Mouse (Mus musculus): ENCODE results near the gene Hoxa11. TPM values are rescaled to one million over a fixed set of nuclear protein-coding genes. Genes with fewer than 3 reads are reported as not detected.

The Hoxa11 gene
- polyA plus RNA-seq, 1 experiment = not detected

DNA sequence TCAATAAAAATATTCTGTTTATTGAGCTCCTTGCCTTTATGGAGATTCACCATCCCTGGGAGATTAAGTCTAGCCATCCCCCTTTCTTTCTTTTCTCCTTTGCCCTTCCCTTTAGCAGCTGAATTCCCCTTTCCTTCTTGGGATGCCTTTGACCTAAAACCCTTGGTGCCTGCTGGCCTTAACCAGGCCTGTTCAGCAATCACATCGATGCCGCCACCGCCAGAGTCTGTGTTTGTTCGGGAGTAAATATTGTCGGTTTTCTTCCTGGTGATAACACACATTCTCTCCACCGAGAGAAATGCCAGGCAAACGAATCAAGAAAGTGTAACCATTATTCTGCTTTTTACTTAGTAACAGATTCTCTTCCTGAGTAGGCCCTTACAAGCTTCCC, 7.5 kb downstream of the Hoxa11 start:
- H3K4me3 ChIP-seq (ENCODE audit: control insufficient read depth, insufficient read depth, low read length) = no peak overlapping the region
- no peaks in the 10 kb centered on the region for H3K36me3 ChIP-seq (ENCODE audit: control insufficient read depth, insufficient read depth, low read length)

DNA sequence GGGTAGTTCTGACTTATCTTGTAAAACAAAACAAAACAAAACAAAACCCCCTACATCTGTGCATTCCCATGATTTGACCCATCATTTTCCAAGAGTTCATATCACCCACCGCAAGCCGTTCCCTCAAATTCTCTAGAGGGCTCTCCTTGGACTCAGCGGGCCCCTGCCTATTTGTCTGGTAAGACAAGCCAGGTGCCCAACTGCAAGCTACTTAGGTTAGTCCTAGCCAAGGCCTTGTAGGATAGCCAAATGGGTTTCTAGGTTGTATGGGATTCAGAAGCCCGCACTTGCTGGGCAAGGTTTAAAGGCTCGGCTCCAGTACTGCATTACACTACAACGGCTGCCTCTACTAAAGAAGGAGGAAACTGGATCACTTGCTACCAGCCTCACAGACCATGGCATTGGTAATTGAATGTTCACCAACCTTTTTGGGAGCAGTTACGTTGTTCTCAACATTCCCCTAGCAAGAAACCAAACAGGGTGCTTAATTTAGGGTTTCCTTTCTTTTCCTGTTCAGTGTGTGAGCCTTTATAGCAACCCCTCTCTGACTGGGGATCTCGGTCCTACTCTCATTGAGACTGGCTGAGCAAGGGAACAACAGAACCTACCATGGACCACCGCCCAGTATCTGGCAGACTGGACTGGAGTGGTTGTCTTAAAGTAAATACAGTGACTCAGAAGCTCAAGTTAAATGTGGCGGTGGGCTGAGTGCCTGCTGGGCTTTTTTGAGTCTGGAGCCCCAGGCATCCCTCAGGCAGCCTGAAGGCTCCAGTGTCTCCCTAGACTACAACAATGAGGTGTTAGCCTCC, 8.1 kb downstream of the Hoxa11 start:
- Histone ChIP-seq H3K4me3 (ENCODE audit: control insufficient read depth, insufficient read depth, low read length) (no peak overlapping the region), H3K36me3 (ENCODE audit: control insufficient read depth, insufficient read depth, low read length) (no peaks in the 10 kb centered on the region), H3K27me3 (ENCODE audit: control insufficient read depth, insufficient read depth, low read length) (peaks cover 50% of the 10 kb centered on the region), H3K27ac (ENCODE audit: control insufficient read depth, insufficient read depth, low read length) (no peak overlapping the region), H3K4me1 (replicated peaks; ENCODE audit: control insufficient read depth, insufficient read depth, low read length) (peaks cover 5% of the 10 kb centered on the region; the same call in 1 of the 2 replicates)
- TF ChIP-seq CTCF (IDR thresholded peaks at IDR 0.05; ENCODE audit: borderline replicate concordance, control insufficient read depth, extremely low read depth, insufficient read depth, low read length, poor library complexity) (no peak), POLR2A (IDR thresholded peaks at IDR 0.05; ENCODE audit: control insufficient read depth, extremely low read depth, insufficient read depth, low read length, poor library complexity) (no peak)
- DNase-seq = no peak
- 86% methylated on average over 10 of the region's 10 CpGs for WGBS

More for the DNA sequence above, 7.5 kb downstream of the Hoxa11 start:
- no peak for DNase-seq
- H3K4me1 ChIP-seq (replicated peaks; ENCODE audit: control insufficient read depth, insufficient read depth, low read length) = peaks cover 5% of the 10 kb centered on the region; the same call in 1 of the 2 replicates
- no peak overlapping the region for H3K27ac ChIP-seq (ENCODE audit: control insufficient read depth, insufficient read depth, low read length)
- TF ChIP-seq CTCF (IDR thresholded peaks at IDR 0.05; ENCODE audit: borderline replicate concordance, control insufficient read depth, extremely low read depth, insufficient read depth, low read length, poor library complexity) = no peak
- no peak for TF ChIP-seq POLR2A (IDR thresholded peaks at IDR 0.05; ENCODE audit: control insufficient read depth, extremely low read depth, insufficient read depth, low read length, poor library complexity)
- peaks cover 49% of the 10 kb centered on the region for H3K27me3 ChIP-seq (ENCODE audit: control insufficient read depth, insufficient read depth, low read length)
- 57% methylated on average over 7 of the region's 7 CpGs for WGBS

DNA sequence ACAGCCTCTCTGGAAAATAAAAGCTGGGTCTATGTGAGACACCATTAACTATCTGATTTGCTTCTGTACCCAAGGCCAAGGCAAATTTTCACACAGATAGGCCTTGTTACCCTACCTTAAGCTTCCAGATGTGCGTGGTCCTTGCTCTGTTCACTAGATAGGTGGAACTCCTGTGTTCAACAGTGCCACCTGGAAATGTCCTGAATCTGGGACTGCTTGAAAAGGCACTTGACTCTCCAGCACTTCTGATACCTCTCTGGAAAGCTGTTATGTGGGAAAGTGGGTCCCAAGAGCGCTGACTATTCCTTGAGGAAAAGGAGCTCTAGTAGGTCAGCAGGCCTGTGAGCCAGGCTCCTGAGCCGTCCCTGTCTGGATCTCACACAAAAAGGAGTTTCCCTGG, 8.8 kb downstream of the Hoxa11 start:
- Histone ChIP-seq H3K27me3 (ENCODE audit: control insufficient read depth, insufficient read depth, low read length) (peaks cover 57% of the 10 kb centered on the region), H3K36me3 (ENCODE audit: control insufficient read depth, insufficient read depth, low read length) (no peaks in the 10 kb centered on the region), H3K4me3 (ENCODE audit: control insufficient read depth, insufficient read depth, low read length) (no peak overlapping the region), H3K4me1 (replicated peaks; ENCODE audit: control insufficient read depth, insufficient read depth, low read length) (peaks cover 5% of the 10 kb centered on the region; the same call in 1 of the 2 replicates), H3K27ac (ENCODE audit: control insufficient read depth, insufficient read depth, low read length) (no peak overlapping the region)
- TF ChIP-seq POLR2A (IDR thresholded peaks at IDR 0.05; ENCODE audit: control insufficient read depth, extremely low read depth, insufficient read depth, low read length, poor library complexity) (no peak), CTCF (IDR thresholded peaks at IDR 0.05; ENCODE audit: borderline replicate concordance, control insufficient read depth, extremely low read depth, insufficient read depth, low read length, poor library complexity) (no peak)
- no peak for DNase-seq
- WGBS = 90% methylated on average over 3 of the region's 3 CpGs

DNA sequence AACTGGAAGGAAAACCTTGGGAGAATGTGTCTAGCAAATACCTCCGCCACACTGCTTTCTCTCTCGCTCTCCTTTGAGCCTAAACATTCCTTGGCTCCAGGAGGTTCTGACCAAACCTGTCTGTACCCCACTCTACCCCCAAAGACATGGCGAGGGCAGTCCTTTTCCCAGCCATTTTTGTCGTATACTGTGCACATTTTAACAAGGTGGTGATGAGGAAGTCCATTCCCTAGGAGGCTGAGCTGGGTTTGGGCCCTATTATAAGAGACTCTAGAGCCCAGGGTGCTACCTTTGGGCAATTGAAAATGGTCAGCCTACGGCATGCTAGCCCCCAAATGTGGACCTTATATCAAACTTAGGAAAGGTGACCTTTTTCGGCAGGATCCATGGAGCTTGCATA, 9.7 kb downstream of the Hoxa11 start:
- no peak for DNase-seq
- Histone ChIP-seq H3K4me1 (replicated peaks; ENCODE audit: control insufficient read depth, insufficient read depth, low read length) (peaks cover 5% of the 10 kb centered on the region; the same call in 1 of the 2 replicates), H3K27me3 (ENCODE audit: control insufficient read depth, insufficient read depth, low read length) (peaks cover 48% of the 10 kb centered on the region), H3K27ac (ENCODE audit: control insufficient read depth, insufficient read depth, low read length) (no peak overlapping the region), H3K4me3 (ENCODE audit: control insufficient read depth, insufficient read depth, low read length) (no peak overlapping the region), H3K36me3 (ENCODE audit: control insufficient read depth, insufficient read depth, low read length) (no peaks in the 10 kb centered on the region)
- no peak for TF ChIP-seq CTCF (IDR thresholded peaks at IDR 0.05; ENCODE audit: borderline replicate concordance, control insufficient read depth, extremely low read depth, insufficient read depth, low read length, poor library complexity)
- no peak for TF ChIP-seq POLR2A (IDR thresholded peaks at IDR 0.05; ENCODE audit: control insufficient read depth, extremely low read depth, insufficient read depth, low read length, poor library complexity)
- 83% methylated on average over 6 of the region's 6 CpGs for WGBS

DNA sequence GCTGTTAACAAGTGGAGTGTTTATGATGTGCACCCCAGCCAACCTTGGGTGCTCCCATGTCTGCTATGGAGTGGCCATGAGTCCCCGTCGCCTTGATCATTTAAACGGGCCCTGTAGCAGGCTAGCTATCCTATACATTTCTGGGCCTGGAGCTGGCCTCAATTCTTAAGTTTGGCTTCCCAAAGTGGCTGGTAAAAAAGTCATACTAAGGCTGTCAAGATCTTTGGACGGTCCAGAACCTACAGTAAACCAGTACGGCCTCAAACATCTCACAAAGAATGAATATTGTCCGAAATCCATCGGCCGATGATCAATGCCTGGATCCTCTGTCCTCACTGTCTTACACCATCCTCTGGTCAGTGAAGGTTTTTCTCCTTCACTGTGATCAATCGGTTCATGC, 10.3 kb downstream of the Hoxa11 start:
- Histone ChIP-seq H3K27ac (ENCODE audit: control insufficient read depth, insufficient read depth, low read length) (no peak overlapping the region), H3K27me3 (ENCODE audit: control insufficient read depth, insufficient read depth, low read length) (peaks cover 47% of the 10 kb centered on the region), H3K4me3 (ENCODE audit: control insufficient read depth, insufficient read depth, low read length) (no peak overlapping the region), H3K36me3 (ENCODE audit: control insufficient read depth, insufficient read depth, low read length) (no peaks in the 10 kb centered on the region), H3K4me1 (replicated peaks; ENCODE audit: control insufficient read depth, insufficient read depth, low read length) (peaks cover 5% of the 10 kb centered on the region; the same call in 1 of the 2 replicates)
- DNase-seq = no peak
- TF ChIP-seq CTCF (IDR thresholded peaks at IDR 0.05; ENCODE audit: borderline replicate concordance, control insufficient read depth, extremely low read depth, insufficient read depth, low read length, poor library complexity) (no peak), POLR2A (IDR thresholded peaks at IDR 0.05; ENCODE audit: control insufficient read depth, extremely low read depth, insufficient read depth, low read length, poor library complexity) (no peak)
- 89% methylated on average over 9 of the region's 9 CpGs for WGBS

DNA sequence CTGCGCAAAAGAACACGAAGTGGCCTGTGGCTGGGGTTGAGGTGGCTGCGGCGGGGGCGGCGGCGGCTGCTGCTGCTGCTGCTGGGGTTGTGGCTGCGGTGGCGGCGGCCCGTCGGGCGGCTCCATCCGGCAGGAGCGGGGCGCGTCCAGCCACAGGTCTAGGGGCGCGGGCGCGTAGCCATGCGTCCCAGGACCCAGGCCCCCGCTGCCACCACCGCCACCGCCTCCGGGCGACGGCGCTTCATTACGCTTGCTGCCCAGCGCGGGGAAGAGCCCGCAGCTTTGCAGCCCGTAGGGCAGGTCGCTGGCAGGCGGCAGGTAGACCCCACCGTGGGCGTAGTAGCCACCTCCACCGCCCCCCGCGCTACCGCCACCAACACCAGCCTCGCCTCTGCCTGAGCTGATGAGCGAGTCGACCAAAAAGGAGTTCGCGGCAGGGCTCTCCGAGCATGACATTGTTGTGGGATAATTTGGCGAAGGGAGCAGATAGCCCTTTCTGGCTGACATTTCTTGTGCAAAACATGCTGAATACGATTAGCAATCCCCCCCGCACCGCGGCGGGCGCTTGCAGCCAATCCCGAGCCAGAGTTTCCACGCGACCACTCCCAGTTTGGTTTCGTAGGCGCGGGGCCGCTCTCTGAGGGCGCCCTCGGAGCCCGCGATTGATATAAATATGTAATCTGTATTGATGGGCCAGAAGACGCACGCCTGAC, 11.0 kb downstream of the Hoxa11 start:
- Histone ChIP-seq H3K27me3 (ENCODE audit: control insufficient read depth, insufficient read depth, low read length) (peaks cover 47% of the 10 kb centered on the region), H3K4me3 (ENCODE audit: control insufficient read depth, insufficient read depth, low read length) (no peak overlapping the region), H3K4me1 (replicated peaks; ENCODE audit: control insufficient read depth, insufficient read depth, low read length) (peaks cover 5% of the 10 kb centered on the region; the same call in 1 of the 2 replicates), H3K36me3 (ENCODE audit: control insufficient read depth, insufficient read depth, low read length) (no peaks in the 10 kb centered on the region), H3K27ac (ENCODE audit: control insufficient read depth, insufficient read depth, low read length) (no peak overlapping the region)
- 4% methylated on average over 60 of the region's 68 CpGs for WGBS
- no peak for TF ChIP-seq POLR2A (IDR thresholded peaks at IDR 0.05; ENCODE audit: control insufficient read depth, extremely low read depth, insufficient read depth, low read length, poor library complexity)
- DNase-seq = no peak

All from thymus, adult 2 months (tissue).